Mouse (Mus musculus): ENCODE results near the gene Zbtb20.

DNA sequence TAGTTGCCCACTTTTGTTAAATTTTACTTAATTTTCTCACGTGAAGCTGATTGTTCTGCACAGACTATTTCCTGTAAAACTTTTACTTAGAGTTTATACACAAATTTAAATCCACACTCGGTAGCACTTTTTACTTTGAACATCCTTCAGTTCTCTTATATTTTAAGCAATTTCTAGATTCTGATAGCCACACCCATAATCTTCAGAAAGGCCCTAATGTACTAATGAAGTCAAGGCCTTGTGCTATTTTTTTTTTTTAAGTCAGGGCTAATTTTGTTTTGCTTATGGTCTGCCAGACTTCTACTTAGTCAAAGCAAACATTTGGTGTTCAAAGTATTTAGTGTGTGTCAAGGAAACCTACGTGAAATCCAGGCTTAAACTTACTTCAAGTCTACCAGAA is 1.7 kb upstream of the Zbtb20 start:
- no peak for TF ChIP-seq CTCF (IDR thresholded peaks at IDR 0.05; ENCODE audit: extremely low read depth, insufficient read length, insufficient replicate concordance, low read depth, low read length)
- no peak for TF ChIP-seq POLR2A (IDR thresholded peaks at IDR 0.05; ENCODE audit: low read depth, low read length)

Measured in small intestine, adult 2 months (tissue).